Mouse (Mus musculus) lung, postnatal 0 days (tissue): ENCODE results near the gene Tbata. TPM values are rescaled to one million over a fixed set of nuclear protein-coding genes. Genes with fewer than 3 reads are reported as not detected.

Experiments
- ATAC-seq: fragments of 200-750 bp; cut with Nextera tagmentation; 2 replicates; pipeline ENCODE4 v1.8.0; 2017; ENCODE audit warnings: moderate library complexity
- DNase-seq: peaks from one replicate; pipeline ENCODE4 v3.0.0-alpha.2; 2016; ENCODE audit warnings: low spot score
- H3K27ac ChIP-seq: fragments of 300-500 bp; sonication (generic); 2 replicates; pipeline ENCODE4 v1.5.1; 2014; ENCODE audit warnings: antibody characterized with exemption, mild to moderate bottlenecking, low read length, mixed read lengths
- H3K27me3 ChIP-seq: fragments of 300-500 bp; sonication (generic); replicated peaks from 2 replicates; pipeline ENCODE4 v1.6.1; 2014; ENCODE audit warnings: low read length, mixed read lengths; ENCODE audit not compliant: insufficient read depth
- H3K36me3 ChIP-seq: fragments of 300-500 bp; sonication (generic); 2 replicates; pipeline ENCODE4 v1.6.1; 2014; ENCODE audit warnings: low read length, mixed read lengths; ENCODE audit not compliant: insufficient read depth
- H3K4me1 ChIP-seq: fragments of 300-500 bp; sonication (generic); 2 replicates; pipeline ENCODE4 v1.6.1; 2014; ENCODE audit warnings: antibody characterized with exemption, low read depth, low read length, mixed read lengths; ENCODE audit not compliant: insufficient read depth
- H3K4me2 ChIP-seq: fragments of 300-500 bp; sonication (generic); replicated peaks from 2 replicates; pipeline ENCODE4 v1.6.1; 2014; ENCODE audit warnings: low read depth, mild to moderate bottlenecking, low read length, moderate library complexity, mixed read lengths
- H3K4me3 ChIP-seq: fragments of 300-500 bp; sonication (generic); 2 replicates; pipeline ENCODE4 v1.5.1; 2014; ENCODE audit warnings: low read depth, low read length
- H3K9ac ChIP-seq: fragments of 300-500 bp; sonication (generic); replicated peaks from 2 replicates; pipeline ENCODE4 v1.6.1; 2014; ENCODE audit warnings: low read depth, mild to moderate bottlenecking
- H3K9me3 ChIP-seq: fragments of 300-500 bp; sonication (generic); 2 replicates; pipeline ENCODE4 v1.6.1; 2016; ENCODE audit warnings: low read length, mixed read lengths
- CTCF ChIP-seq: IDR thresholded peaks from 2 replicates; pipeline ENCODE4 v1.5.1; 2016; ENCODE audit warnings: antibody characterized with exemption, mild to moderate bottlenecking
- EP300 ChIP-seq: IDR thresholded peaks from 2 replicates; pipeline ENCODE4 v1.6.1; 2016; ENCODE audit warnings: antibody characterized with exemption, mild to moderate bottlenecking, control low read depth
- WGBS: fragments of 180-500 bp; shearing (Covaris S2); extraction: QIAGEN DNeasy Blood & Tissue Kit; methylation state at CpG from one replicate; pipeline ENCODE4 v1.1.7; 2014; 5-methylcytosine and 5-hydroxymethylcytosine counted together
- polyA plus RNA-seq: library from polyadenylated mRNA; unstranded; fragments of >200 nt; fragmentation: Nextera tagmentation; extraction: Ambion mirVana; gene quantifications from 2 replicates; pipeline ENCODE4 v1.2.1, GENCODE M21; 2015

The Tbata gene
- polyA plus RNA-seq, 1 experiment from 2014 or later: 2.1 TPM

GRCm38 (mm10) chr10:61200232-61200820 is 28.6 kb downstream of the Tbata start:
- TF ChIP-seq CTCF (no peak), EP300 (no peak)
- WGBS: 84% methylated on average over 7 of the region's 7 CpGs
- no peak overlapping the region for H3K4me2 ChIP-seq
- no peaks in the 10 kb centered on the region for H3K9me3 ChIP-seq
- no peak overlapping the region for H3K4me3 ChIP-seq
- ATAC-seq (peak; percentile 8; the same call in 1 of the 2 replicates), DNase-seq (no peak)
- H3K36me3 ChIP-seq: no peaks in the 10 kb centered on the region
- H3K4me1 ChIP-seq: no peaks in the 10 kb centered on the region
- H3K9ac ChIP-seq: no peak overlapping the region
- no peak overlapping the region for H3K27ac ChIP-seq
- no peaks in the 10 kb centered on the region for H3K27me3 ChIP-seq

- Histone ChIP-seq H3K36me3 (no peaks in the 10 kb centered on the region), H3K4me3 (no peak overlapping the region), H3K4me2 (no peak overlapping the region), H3K4me1 (no peaks in the 10 kb centered on the region), H3K9ac (no peak overlapping the region), H3K9me3 (no peaks in the 10 kb centered on the region), H3K27me3 (no peaks in the 10 kb centered on the region), H3K27ac (no peak overlapping the region)
- DNase-seq (no peak), ATAC-seq (no peak)
- TF ChIP-seq EP300 (no peak), CTCF (no peak)
- WGBS: 56% methylated on average over 9 of the region's 9 CpGs
Observed at GRCm38 (mm10) chr10:61200998-61201397, 29.2 kb downstream of the Tbata start.

- 63% methylated on average over 12 of the region's 12 CpGs for WGBS
- H3K4me1 ChIP-seq: no peaks in the 10 kb centered on the region
- DNase-seq: no peak
- H3K4me3 ChIP-seq: no peak overlapping the region
- no peak overlapping the region for H3K27ac ChIP-seq
- no peaks in the 10 kb centered on the region for H3K27me3 ChIP-seq
- no peak for TF ChIP-seq CTCF
- TF ChIP-seq EP300: no peak
- no peaks in the 10 kb centered on the region for H3K9me3 ChIP-seq
- no peak for ATAC-seq
- H3K36me3 ChIP-seq: no peaks in the 10 kb centered on the region
- no peak overlapping the region for H3K9ac ChIP-seq
- no peak overlapping the region for H3K4me2 ChIP-seq
Observed at GRCm38 (mm10) chr10:61201596-61202318, 30.0 kb downstream of the Tbata start.

GRCm38 (mm10) chr10:61203930-61204329 is 32.2 kb downstream of the Tbata start:
- Histone ChIP-seq H3K27me3 (no peaks in the 10 kb centered on the region), H3K4me3 (no peak overlapping the region), H3K4me1 (no peaks in the 10 kb centered on the region), H3K27ac (no peak overlapping the region), H3K36me3 (no peaks in the 10 kb centered on the region), H3K4me2 (no peak overlapping the region), H3K9me3 (no peaks in the 10 kb centered on the region), H3K9ac (no peak overlapping the region)
- TF ChIP-seq CTCF (no peak), EP300 (no peak)
- 52% methylated on average over 3 of the region's 3 CpGs for WGBS
- DNase-seq: no peak
- no peak for ATAC-seq

GRCm38 (mm10) chr10:61208114-61208684 is 36.4 kb downstream of the Tbata start:
- H3K9me3 ChIP-seq: no peaks in the 10 kb centered on the region
- no peaks in the 10 kb centered on the region for H3K36me3 ChIP-seq
- no peak overlapping the region for H3K4me3 ChIP-seq
- H3K27me3 ChIP-seq: no peaks in the 10 kb centered on the region
- no peak overlapping the region for H3K4me2 ChIP-seq
- no peak for DNase-seq
- H3K9ac ChIP-seq: no peak overlapping the region
- H3K4me1 ChIP-seq: no peaks in the 10 kb centered on the region
- TF ChIP-seq EP300 (no peak), CTCF (no peak)
- ATAC-seq: no peak
- 73% methylated on average over 9 of the region's 9 CpGs for WGBS
- no peak overlapping the region for H3K27ac ChIP-seq

- no peak overlapping the region for H3K27ac ChIP-seq
- no peak overlapping the region for H3K4me3 ChIP-seq
- H3K27me3 ChIP-seq: no peaks in the 10 kb centered on the region
- WGBS: 74% methylated on average over 4 of the region's 4 CpGs
- no peak for TF ChIP-seq CTCF
- no peak for TF ChIP-seq EP300
- no peaks in the 10 kb centered on the region for H3K9me3 ChIP-seq
- no peaks in the 10 kb centered on the region for H3K36me3 ChIP-seq
- DNase-seq (no peak), ATAC-seq (no peak)
- no peak overlapping the region for H3K4me2 ChIP-seq
- no peaks in the 10 kb centered on the region for H3K4me1 ChIP-seq
- no peak overlapping the region for H3K9ac ChIP-seq
Observed at GRCm38 (mm10) chr10:61211105-61211504, 39.4 kb downstream of the Tbata start.
